Mouse (Mus musculus): ENCODE results near the gene Yjefn3.

DNA sequence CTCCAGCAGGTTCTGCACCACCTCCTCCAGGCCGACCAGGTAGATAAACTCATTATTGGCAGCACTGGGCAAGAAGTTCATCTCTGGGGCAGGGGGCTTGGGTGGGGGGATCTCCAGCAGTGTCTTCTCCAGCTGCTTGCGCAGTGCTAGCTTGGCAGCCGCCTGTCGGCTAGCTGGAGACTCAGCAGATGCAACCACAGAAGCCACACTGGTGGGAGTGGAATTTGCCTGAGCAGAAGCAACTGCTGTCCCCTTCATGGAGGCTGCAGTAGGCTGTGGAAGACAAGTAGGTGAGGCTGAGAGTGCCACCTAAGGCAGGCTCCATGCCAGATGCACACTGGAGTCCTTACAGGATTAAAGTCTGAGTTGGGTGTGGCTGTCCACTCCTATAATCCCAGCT, 12.0 kb upstream of the Yjefn3 start:
- TF ChIP-seq POLR2A (IDR thresholded peaks at IDR 0.05; ENCODE audit: low read depth, low read length) (no peak), CTCF (IDR thresholded peaks at IDR 0.05; ENCODE audit: extremely low read depth, insufficient read depth, insufficient read length, insufficient replicate concordance) (no peak)

Measured in spleen, adult 2 months (tissue).